Mouse (Mus musculus) neutrophil, adult 5-6 weeks (primary cell): ENCODE measurements around the gene Olfr38. TPM values are rescaled to one million over a fixed set of nuclear protein-coding genes. Genes with fewer than 3 reads are reported as not detected.

ENCODE experiments used
- ATAC-seq: fragments of 151-379, 151-347 bp; 2 replicates; pipeline ENCODE4 v1.8.0; 2017; ENCODE audit warnings: mild to moderate bottlenecking, moderate TSS enrichment; ENCODE audit not compliant: insufficient number of reproducible peaks, poor library complexity, low FRiP score, severe bottlenecking; ENCODE audit errors: extremely low read depth
- total RNA-seq: library from RNA; stranded (forward); fragments of 200-1000 nt; gene quantifications from 2 replicates; pipeline ENCODE4 v1.2.3, GENCODE M21; 2017

Gene Olfr38
- total RNA-seq: not detected in 2 replicates

- no peak for ATAC-seq
Measured at GRCm38 (mm10) chr6:42756104-42756503, at the start of gene Olfr38. TSS of gene Olfr38 (plus strand) at chr6:42756404.

GRCm38 (mm10) chr6:42709291-42710211, 46.7 kb upstream of the Olfr38 start, which contains the start of gene Tcaf1:
TSS of gene Tcaf1 (minus strand) at chr6:42710088.
- no peak for ATAC-seq

GRCm38 (mm10) chr6:42714668-42715067, 41.5 kb upstream of the Olfr38 start:
- no peak for ATAC-seq

- no peak for ATAC-seq
Measured at GRCm38 (mm10) chr6:42717973-42718372, 38.2 kb upstream of the Olfr38 start.

GRCm38 (mm10) chr6:42739071-42739470, 17.1 kb upstream of the Olfr38 start, which contains the start of gene Olfr453:
TSS of gene Olfr453 (plus strand) at chr6:42739371.
- ATAC-seq: no peak

GRCm38 (mm10) chr6:42742303-42742702, 13.9 kb upstream of the Olfr38 start:
- no peak for ATAC-seq

- ATAC-seq: no peak
Measured at GRCm38 (mm10) chr6:42747846-42748245, 8.4 kb upstream of the Olfr38 start.

GRCm38 (mm10) chr6:42777066-42777465, 20.9 kb downstream of the Olfr38 start:
- ATAC-seq: no peak

- no peak for ATAC-seq
Measured at GRCm38 (mm10) chr6:42784793-42785192, 28.6 kb downstream of the Olfr38 start, which contains the start of gene Olfr452. TSS of gene Olfr452 (plus strand) at chr6:42785093.

- ATAC-seq: no peak
Measured at GRCm38 (mm10) chr6:42790247-42790948, 34.2 kb downstream of the Olfr38 start.

- no peak for ATAC-seq
Measured at GRCm38 (mm10) chr6:42790949-42791556, 34.8 kb downstream of the Olfr38 start.

- no peak for ATAC-seq
Measured at GRCm38 (mm10) chr6:42794982-42795381, 38.8 kb downstream of the Olfr38 start.

GRCm38 (mm10) chr6:42811639-42812038, 55.4 kb downstream of the Olfr38 start, which contains the start of gene Olfr450:
TSS of gene Olfr450 (plus strand) at chr6:42811939.
- no peak for ATAC-seq

Other genes starting within 250 kb of the Olfr38 start
- not detected in 2 replicates for gene Olfr455, start 208.8 kb upstream of the Olfr38 start, total RNA-seq
- not detected in 2 replicates for gene Tcaf3, start 158.7 kb upstream of the Olfr38 start, total RNA-seq
- not detected in 2 replicates for gene Tcaf2, start 111.2 kb upstream of the Olfr38 start, total RNA-seq
- 0.70 TPM in 1 of 2 replicates, not detected in the other for gene Tcaf1, start 46.3 kb upstream of the Olfr38 start, total RNA-seq
- gene Olfr453, start 17.0 kb upstream of the Olfr38 start, total RNA-seq: 0.12 TPM in 1 of 2 replicates, not detected in the other
- gene Olfr452, start 28.7 kb downstream of the Olfr38 start, total RNA-seq: not detected in 2 replicates
- not detected in 2 replicates for gene Olfr450, start 55.5 kb downstream of the Olfr38 start, total RNA-seq
- gene Olfr449, start 78.0 kb downstream of the Olfr38 start, total RNA-seq: 1.4 TPM in 1 of 2 replicates, not detected in the other
- gene Olfr448, start 134.0 kb downstream of the Olfr38 start, total RNA-seq: not detected in 2 replicates
- not detected in 2 replicates for gene Olfr447, start 152.5 kb downstream of the Olfr38 start, total RNA-seq
- gene Olfr446, start 165.0 kb downstream of the Olfr38 start, total RNA-seq: not detected in 2 replicates
- gene Olfr444, start 192.7 kb downstream of the Olfr38 start, total RNA-seq: not detected in 2 replicates